Mouse (Mus musculus): Measurements from ENCODE around the gene Rbbp6. TPM values are rescaled to one million over a fixed set of nuclear protein-coding genes. Genes with fewer than 3 reads are reported as not detected.

Rbbp6 gene
- polyA plus RNA-seq, 1 experiment from 2014 or later = 32.8 TPM

DNA sequence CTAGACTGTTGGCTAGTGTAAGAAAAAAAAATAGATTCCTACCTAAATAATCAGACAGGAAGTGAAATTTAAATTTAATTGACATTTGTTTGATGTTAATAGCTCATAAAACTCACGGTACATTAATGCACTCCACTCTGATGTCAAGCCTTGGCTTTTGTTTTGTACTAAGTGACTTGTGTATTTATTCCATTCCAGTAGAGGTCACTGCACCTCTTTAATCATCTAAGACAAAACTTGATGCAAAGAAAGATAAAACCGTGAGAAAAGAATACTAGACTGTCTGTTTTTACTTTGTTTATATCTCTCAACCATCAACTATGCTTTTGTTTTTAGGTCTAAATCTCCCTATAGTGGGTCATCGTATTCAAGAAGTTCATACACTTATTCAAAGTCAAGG is 32.7 kb downstream of the Rbbp6 start:
- Histone ChIP-seq H3K4me1 (0 out of 2 replicates have a peak, but pooled peaks cover 2% of the 10 kb centered on the region), H3K4me3 (no peak overlapping the region), H3K36me3 (peaks cover 87% of the 10 kb centered on the region), H3K27me3 (no peaks in the 10 kb centered on the region), H3K4me2 (replicated peaks) (no peak overlapping the region), H3K9me3 (no peaks in the 10 kb centered on the region), H3K27ac (replicated peaks) (no peak overlapping the region), H3K9ac (replicated peaks) (no peak overlapping the region)
- ATAC-seq (replicated peaks) = no peak
- WGBS = 84% methylated on average over 3 of the region's 3 CpGs

GRCm38 (mm10) chr7:122999871-123000396 is 34.4 kb downstream of the Rbbp6 start:
- Histone ChIP-seq H3K4me3 (no peak overlapping the region), H3K4me2 (replicated peaks) (no peak overlapping the region), H3K27me3 (no peaks in the 10 kb centered on the region), H3K4me1 (0 out of 2 replicates have a peak, but pooled peaks cover 2% of the 10 kb centered on the region), H3K27ac (replicated peaks) (no peak overlapping the region), H3K36me3 (peaks cover 90% of the 10 kb centered on the region), H3K9ac (replicated peaks) (no peak overlapping the region), H3K9me3 (no peaks in the 10 kb centered on the region)
- ATAC-seq (replicated peaks) = no peak
- WGBS = 94% methylated on average over 11 of the region's 11 CpGs

DNA sequence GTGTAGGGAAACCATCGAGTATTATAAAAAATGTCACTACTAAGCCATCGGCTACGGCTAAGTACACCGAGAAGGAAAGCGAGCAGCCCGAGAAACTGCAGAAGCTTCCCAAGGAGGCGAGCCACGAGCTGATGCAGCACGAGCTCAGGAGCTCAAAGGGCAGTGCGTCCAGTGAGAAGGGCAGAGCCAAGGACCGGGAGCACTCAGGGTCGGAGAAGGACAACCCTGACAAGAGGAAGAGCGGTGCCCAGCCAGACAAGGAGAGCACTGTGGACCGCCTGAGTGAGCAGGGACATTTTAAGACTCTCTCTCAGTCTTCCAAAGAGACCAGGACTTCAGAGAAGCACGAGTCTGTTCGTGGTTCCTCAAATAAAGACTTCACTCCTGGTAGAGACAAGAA is 35.3 kb downstream of the Rbbp6 start:
- 93% methylated on average over 16 of the region's 16 CpGs for WGBS
- no peak overlapping the region for H3K4me3 ChIP-seq

DNA sequence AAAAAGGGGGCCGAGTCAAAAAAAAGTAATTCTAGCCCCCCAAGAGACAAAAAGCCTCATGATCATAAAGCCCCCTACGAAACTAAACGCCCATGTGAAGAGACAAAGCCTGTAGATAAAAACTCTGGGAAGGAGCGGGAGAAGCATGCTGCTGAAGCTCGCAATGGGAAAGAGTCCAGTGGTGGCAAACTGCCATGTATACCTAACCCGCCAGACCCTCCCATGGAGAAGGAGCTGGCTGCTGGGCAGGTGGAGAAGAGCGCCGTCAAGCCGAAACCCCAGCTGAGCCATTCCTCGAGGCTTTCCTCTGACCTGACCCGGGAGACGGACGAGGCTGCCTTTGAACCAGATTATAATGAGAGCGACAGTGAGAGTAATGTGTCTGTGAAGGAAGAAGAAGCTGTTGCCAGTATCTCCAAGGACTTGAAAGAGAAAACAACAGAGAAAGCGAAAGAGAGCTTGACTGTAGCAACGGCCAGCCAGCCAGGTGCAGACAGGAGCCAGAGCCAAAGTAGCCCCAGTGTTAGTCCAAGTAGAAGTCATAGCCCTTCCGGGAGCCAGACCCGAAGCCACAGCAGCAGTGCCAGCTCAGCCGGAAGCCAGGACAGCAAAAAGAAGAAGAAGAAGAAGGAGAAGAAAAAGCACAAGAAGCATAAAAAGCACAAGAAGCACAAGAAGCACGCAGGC is 36.0 kb downstream of the Rbbp6 start:
- Histone ChIP-seq H3K4me1 (0 out of 2 replicates have a peak, but pooled peaks cover 2% of the 10 kb centered on the region), H3K9ac (replicated peaks) (no peak overlapping the region), H3K4me2 (replicated peaks) (no peak overlapping the region), H3K27me3 (no peaks in the 10 kb centered on the region), H3K27ac (replicated peaks) (no peak overlapping the region; the same call in 1 of the 2 replicates), H3K4me3 (no peak overlapping the region), H3K36me3 (peaks cover 79% of the 10 kb centered on the region), H3K9me3 (no peaks in the 10 kb centered on the region)
- ATAC-seq (replicated peaks) = no peak
- 74% methylated on average over 20 of the region's 20 CpGs for WGBS

More for the DNA sequence above, 35.3 kb downstream of the Rbbp6 start:
- H3K9ac ChIP-seq (replicated peaks) = no peak overlapping the region
- no peaks in the 10 kb centered on the region for H3K27me3 ChIP-seq
- 0 out of 2 replicates have a peak, but pooled peaks cover 2% of the 10 kb centered on the region for H3K4me1 ChIP-seq
- no peaks in the 10 kb centered on the region for H3K9me3 ChIP-seq
- no peak overlapping the region for H3K27ac ChIP-seq (replicated peaks)
- H3K36me3 ChIP-seq = peaks cover 83% of the 10 kb centered on the region
- H3K4me2 ChIP-seq (replicated peaks) = no peak overlapping the region
- no peak for ATAC-seq (replicated peaks)

DNA sequence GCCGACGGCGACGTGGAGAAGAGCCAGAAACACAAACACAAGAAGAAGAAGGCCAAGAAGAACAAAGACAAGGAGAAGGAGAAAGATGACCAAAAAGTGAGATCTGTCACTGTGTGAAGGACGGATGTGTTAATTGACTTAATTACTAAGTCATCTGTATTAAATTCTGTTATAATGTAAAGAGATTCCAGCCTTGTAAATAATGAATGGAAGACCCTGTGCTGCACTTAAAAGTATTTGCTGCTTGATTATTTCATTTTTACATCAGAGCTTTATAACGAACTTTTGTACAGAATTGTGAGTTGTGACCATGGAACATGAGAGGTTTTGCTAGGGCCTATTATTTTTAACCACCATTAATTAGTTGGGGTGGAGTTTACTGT is 36.5 kb downstream of the Rbbp6 start:
- no peaks in the 10 kb centered on the region for H3K27me3 ChIP-seq
- H3K27ac ChIP-seq (replicated peaks) = no peak overlapping the region; the same call in 1 of the 2 replicates
- H3K9ac ChIP-seq (replicated peaks) = no peak overlapping the region
- 73% methylated on average over 6 of the region's 6 CpGs for WGBS
- ATAC-seq (replicated peaks) = no peak
- H3K4me3 ChIP-seq = no peak overlapping the region
- no peak overlapping the region for H3K4me2 ChIP-seq (replicated peaks)
- 0 out of 2 replicates have a peak, but pooled peaks cover 2% of the 10 kb centered on the region for H3K4me1 ChIP-seq
- peaks cover 74% of the 10 kb centered on the region for H3K36me3 ChIP-seq
- no peaks in the 10 kb centered on the region for H3K9me3 ChIP-seq

GRCm38 (mm10) chr7:123003207-123003606 is 37.7 kb downstream of the Rbbp6 start:
- Histone ChIP-seq H3K9me3 (no peaks in the 10 kb centered on the region), H3K9ac (replicated peaks) (no peak overlapping the region), H3K27me3 (no peaks in the 10 kb centered on the region), H3K27ac (replicated peaks) (no peak overlapping the region), H3K36me3 (peaks cover 66% of the 10 kb centered on the region), H3K4me1 (0 out of 2 replicates have a peak, but pooled peaks cover 2% of the 10 kb centered on the region), H3K4me2 (replicated peaks) (no peak overlapping the region), H3K4me3 (no peak overlapping the region)
- 83% methylated on average over 4 of the region's 4 CpGs for WGBS
- ATAC-seq (replicated peaks) = no peak

DNA sequence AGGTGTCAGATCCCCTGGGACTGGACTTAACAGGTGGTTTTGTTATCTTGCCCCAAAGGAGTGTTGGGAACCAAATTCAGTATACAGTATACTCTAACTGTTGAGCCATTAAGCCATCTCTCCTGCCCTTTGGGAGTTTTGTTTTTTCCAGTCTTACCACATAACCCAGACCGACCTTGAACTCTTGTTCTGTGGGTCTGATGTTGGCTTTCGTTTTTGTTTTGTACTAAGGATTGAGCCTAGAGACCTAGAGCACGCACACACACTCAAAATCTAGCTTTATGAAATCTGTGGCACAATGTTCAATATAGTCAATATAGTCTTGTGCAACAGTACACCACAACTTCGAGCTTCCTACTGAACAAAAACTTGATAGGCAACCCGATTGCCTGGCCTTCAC is 39.0 kb downstream of the Rbbp6 start:
- no peaks in the 10 kb centered on the region for H3K27me3 ChIP-seq
- H3K36me3 ChIP-seq = peaks cover 54% of the 10 kb centered on the region
- 95% methylated on average over 5 of the region's 5 CpGs for WGBS
- H3K27ac ChIP-seq (replicated peaks) = no peak overlapping the region
- 0 out of 2 replicates have a peak, but pooled peaks cover 2% of the 10 kb centered on the region for H3K4me1 ChIP-seq
- no peak overlapping the region for H3K4me2 ChIP-seq (replicated peaks)
- H3K9ac ChIP-seq (replicated peaks) = no peak overlapping the region
- no peaks in the 10 kb centered on the region for H3K9me3 ChIP-seq
- ATAC-seq (replicated peaks) = no peak
- H3K4me3 ChIP-seq = no peak overlapping the region

DNA sequence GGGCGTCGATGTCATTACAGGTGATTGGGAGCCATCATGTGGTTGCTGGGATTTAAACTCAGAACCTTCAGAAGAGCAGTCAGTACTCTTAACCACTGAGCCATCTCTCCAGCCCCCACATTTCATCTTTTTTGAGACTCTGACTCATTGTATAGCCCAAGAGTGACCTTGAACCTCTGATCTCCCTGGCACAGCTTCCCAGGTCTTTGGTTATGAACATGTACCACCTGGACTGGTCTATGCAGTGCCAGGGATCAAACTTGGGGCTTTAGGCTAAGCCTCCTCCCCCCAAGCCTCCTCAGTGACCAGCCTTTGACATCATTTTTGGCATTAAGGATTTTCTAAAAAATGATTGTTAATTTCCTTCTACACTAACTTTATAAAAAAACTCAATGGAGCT is 40.8 kb downstream of the Rbbp6 start:
- peaks cover 37% of the 10 kb centered on the region for H3K36me3 ChIP-seq
- no peaks in the 10 kb centered on the region for H3K9me3 ChIP-seq
- no peaks in the 10 kb centered on the region for H3K27me3 ChIP-seq
- H3K4me1 ChIP-seq = 0 out of 2 replicates have a peak, but pooled peaks cover 2% of the 10 kb centered on the region
- ATAC-seq (replicated peaks) = no peak
- H3K4me2 ChIP-seq (replicated peaks) = no peak overlapping the region
- H3K9ac ChIP-seq (replicated peaks) = no peak overlapping the region
- no peak overlapping the region for H3K4me3 ChIP-seq
- no peak overlapping the region for H3K27ac ChIP-seq (replicated peaks)
- WGBS = 71% methylated on average over 2 of the region's 2 CpGs

DNA sequence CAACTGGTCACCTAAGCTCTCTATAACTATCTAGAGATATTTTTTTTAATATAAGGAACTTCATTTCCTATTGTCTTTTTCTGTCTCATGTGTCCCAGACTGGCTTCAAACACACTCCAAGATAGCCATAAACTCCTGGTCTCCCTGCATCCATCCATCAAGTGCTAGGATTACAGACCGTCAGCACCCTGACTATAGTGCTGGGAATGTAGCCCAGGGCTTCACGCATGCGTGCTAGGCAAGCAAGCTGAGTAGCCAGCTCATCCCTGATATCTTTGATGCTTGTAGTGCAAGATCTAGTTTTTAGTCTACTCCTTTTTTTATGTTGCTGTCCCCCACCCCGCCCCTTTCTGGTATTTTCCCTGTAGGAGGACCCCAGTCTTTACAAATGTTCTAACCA is 42.3 kb downstream of the Rbbp6 start:
- H3K9ac ChIP-seq (replicated peaks) = no peak overlapping the region
- no peaks in the 10 kb centered on the region for H3K27me3 ChIP-seq
- WGBS = 87% methylated on average over 4 of the region's 4 CpGs
- no peak overlapping the region for H3K27ac ChIP-seq (replicated peaks)
- H3K9me3 ChIP-seq = no peaks in the 10 kb centered on the region
- no peak for ATAC-seq (replicated peaks)
- H3K36me3 ChIP-seq = peaks cover 23% of the 10 kb centered on the region
- no peaks in the 10 kb centered on the region for H3K4me1 ChIP-seq
- H3K4me3 ChIP-seq = no peak overlapping the region
- no peak overlapping the region for H3K4me2 ChIP-seq (replicated peaks)

- ATAC-seq (replicated peaks) = no peak
- H3K4me1 ChIP-seq = no peaks in the 10 kb centered on the region
- no peaks in the 10 kb centered on the region for H3K36me3 ChIP-seq
- 81% methylated on average over 5 of the region's 5 CpGs for WGBS
- H3K4me3 ChIP-seq = no peak overlapping the region
- H3K4me2 ChIP-seq (replicated peaks) = no peak overlapping the region
- H3K27me3 ChIP-seq = no peaks in the 10 kb centered on the region
- no peak overlapping the region for H3K27ac ChIP-seq (replicated peaks)
- H3K9ac ChIP-seq (replicated peaks) = no peak overlapping the region
- H3K9me3 ChIP-seq = no peaks in the 10 kb centered on the region
Measured at GRCm38 (mm10) chr7:123013466-123013865, 48.0 kb downstream of the Rbbp6 start.

DNA sequence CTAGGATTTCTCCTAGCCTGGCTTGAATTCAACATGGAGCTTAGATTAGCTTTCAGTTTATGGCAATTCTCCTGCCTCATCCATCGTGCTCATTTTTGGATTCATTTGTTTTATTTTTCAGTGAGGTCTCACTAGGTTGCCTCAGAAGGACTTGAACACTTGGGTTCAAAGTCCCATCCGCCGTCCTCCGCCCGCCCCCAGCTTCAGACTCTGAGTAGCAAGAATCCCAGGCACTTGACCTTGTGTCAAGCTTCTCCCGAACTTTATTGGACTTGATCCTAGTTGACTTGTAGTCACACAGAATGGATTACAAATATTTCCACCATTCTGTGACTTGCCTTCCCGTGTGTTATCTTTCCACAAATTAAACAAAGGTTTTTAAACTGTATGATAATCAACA is 49.2 kb downstream of the Rbbp6 start:
- Histone ChIP-seq H3K27me3 (no peaks in the 10 kb centered on the region), H3K9ac (replicated peaks) (no peak overlapping the region), H3K27ac (replicated peaks) (no peak overlapping the region), H3K9me3 (no peaks in the 10 kb centered on the region), H3K4me2 (replicated peaks) (no peak overlapping the region), H3K36me3 (no peaks in the 10 kb centered on the region), H3K4me1 (no peaks in the 10 kb centered on the region), H3K4me3 (no peak overlapping the region)
- no peak for ATAC-seq (replicated peaks)
- WGBS = 92% methylated on average over 7 of the region's 7 CpGs

DNA sequence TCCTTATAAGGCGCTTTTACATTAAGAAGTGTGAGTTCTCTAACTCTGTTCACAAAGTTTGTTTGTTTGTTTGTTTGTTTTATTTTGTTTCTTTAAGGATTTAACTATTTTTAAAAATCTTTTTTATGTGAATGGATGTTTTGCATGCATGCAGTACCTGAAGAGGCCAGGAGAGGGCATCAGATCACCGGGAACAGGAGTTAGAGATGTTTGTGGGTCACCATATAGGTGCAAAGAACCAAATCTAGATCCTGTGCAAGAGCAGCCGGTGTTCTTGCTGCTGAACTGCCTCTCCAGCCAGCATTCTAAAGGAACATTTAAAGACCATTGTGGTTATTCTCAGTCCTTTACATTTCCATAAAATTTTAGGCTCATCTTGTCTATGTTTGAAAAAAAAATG is 52.1 kb downstream of the Rbbp6 start:
- no peaks in the 10 kb centered on the region for H3K27me3 ChIP-seq
- H3K4me2 ChIP-seq (replicated peaks) = no peak overlapping the region
- no peak overlapping the region for H3K27ac ChIP-seq (replicated peaks)
- no peak overlapping the region for H3K9ac ChIP-seq (replicated peaks)
- H3K36me3 ChIP-seq = no peaks in the 10 kb centered on the region
- H3K9me3 ChIP-seq = no peaks in the 10 kb centered on the region
- no peak for ATAC-seq (replicated peaks)
- 32% methylated on average over 3 of the region's 3 CpGs for WGBS
- no peak overlapping the region for H3K4me3 ChIP-seq
- H3K4me1 ChIP-seq = no peaks in the 10 kb centered on the region

DNA sequence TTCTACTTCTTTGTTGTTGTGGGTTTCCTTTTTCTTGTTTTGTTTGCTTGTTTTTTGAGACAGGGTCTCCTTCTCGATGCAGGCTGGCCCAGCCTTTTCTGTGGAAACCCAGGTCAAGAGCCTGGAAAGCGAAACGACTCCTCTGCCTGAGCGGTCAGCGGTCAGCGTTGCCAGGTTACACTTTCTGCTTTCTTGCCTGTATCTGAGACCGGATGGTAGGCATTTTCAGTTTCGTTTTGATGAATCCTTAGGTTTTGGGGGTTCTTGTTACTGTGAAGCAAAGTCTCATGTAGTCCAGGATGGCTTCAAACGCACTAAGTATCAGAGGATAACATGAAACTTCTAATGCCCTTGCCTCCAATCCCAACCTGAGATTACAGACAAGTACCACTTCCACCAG is 59.6 kb downstream of the Rbbp6 start:
- Histone ChIP-seq H3K27ac (replicated peaks) (no peak overlapping the region), H3K4me1 (peaks cover 5% of the 10 kb centered on the region)
- WGBS = 66% methylated on average over 9 of the region's 9 CpGs

More for the DNA sequence above, 59.6 kb downstream of the Rbbp6 start:
- H3K4me3 ChIP-seq = no peak overlapping the region
- H3K9ac ChIP-seq (replicated peaks) = no peak overlapping the region
- no peak overlapping the region for H3K4me2 ChIP-seq (replicated peaks)
- H3K27me3 ChIP-seq = no peaks in the 10 kb centered on the region
- H3K36me3 ChIP-seq = no peaks in the 10 kb centered on the region
- ATAC-seq (replicated peaks) = no peak
- no peaks in the 10 kb centered on the region for H3K9me3 ChIP-seq

All from forebrain, embryonic 15.5 days (tissue).